Mouse (Mus musculus): Measurements from ENCODE around the gene Tsc22d4.
A peak's percentile ranks its signal among the peaks of the same experiment; 100 is the strongest.

GRCm38 (mm10) chr5:137756882-137757661 is 11.5 kb downstream of the Tsc22d4 start:
- TF ChIP-seq CTCF (IDR thresholded peaks at IDR 0.05; ENCODE audit: borderline replicate concordance, extremely low read depth, insufficient read depth, insufficient read length) (peak; percentile 99), POLR2A (IDR thresholded peaks at IDR 0.05; ENCODE audit: borderline replicate concordance, extremely low read depth, insufficient read depth, insufficient read length, poor library complexity, severe bottlenecking) (no peak)
